Mouse (Mus musculus) forebrain, embryonic 15.5 days (tissue): Measurements from ENCODE around the gene Cd164. TPM values are rescaled to one million over a fixed set of nuclear protein-coding genes. Genes with fewer than 3 reads are reported as not detected.

Experiments used
- ATAC-seq: fragments of 200-750 bp; cut with Nextera tagmentation; replicated peaks from 2 replicates; pipeline ENCODE4 v1.8.0; 2017; ENCODE audit warnings: mild to moderate bottlenecking, moderate TSS enrichment, moderate library complexity
- H3K27ac ChIP-seq: fragments of 300-500 bp; sonication (generic); replicated peaks from 2 replicates; pipeline ENCODE4 v1.5.1; 2015; ENCODE audit warnings: mild to moderate bottlenecking, inconsistent platforms
- H3K27me3 ChIP-seq: fragments of 300-500 bp; sonication (generic); 2 replicates; pipeline ENCODE4 v1.6.1; 2015; ENCODE audit warnings: inconsistent platforms
- H3K36me3 ChIP-seq: fragments of 300-500 bp; sonication (generic); 2 replicates; pipeline ENCODE4 v1.6.1; 2015; ENCODE audit warnings: mild to moderate bottlenecking, inconsistent platforms
- H3K4me1 ChIP-seq: fragments of 300-500 bp; sonication (generic); 2 replicates; pipeline ENCODE4 v1.6.1; 2015; ENCODE audit warnings: inconsistent platforms
- H3K4me2 ChIP-seq: fragments of 300-500 bp; sonication (generic); replicated peaks from 2 replicates; pipeline ENCODE4 v1.6.1; 2015; ENCODE audit warnings: mild to moderate bottlenecking, inconsistent platforms
- H3K4me3 ChIP-seq: fragments of 300-500 bp; sonication (generic); 2 replicates; pipeline ENCODE4 v1.5.1; 2015; ENCODE audit warnings: mild to moderate bottlenecking, inconsistent platforms
- H3K9ac ChIP-seq: fragments of 300-500 bp; sonication (generic); replicated peaks from 2 replicates; pipeline ENCODE4 v1.6.1; 2015; ENCODE audit warnings: mild to moderate bottlenecking, inconsistent platforms
- H3K9me3 ChIP-seq: fragments of 300-500 bp; sonication (generic); 2 replicates; pipeline ENCODE4 v1.6.1; 2016; ENCODE audit warnings: inconsistent platforms
- WGBS: fragments of 180-500 bp; shearing (Covaris S2); methylation state at CpG from one replicate; pipeline ENCODE4 v1.1.7; 2015; ENCODE audit warnings: mixed read lengths; 5-methylcytosine and 5-hydroxymethylcytosine counted together
- polyA plus RNA-seq: library from polyadenylated mRNA; unstranded; fragments of >200 nt; fragmentation: Nextera tagmentation; extraction: Ambion mirVana; gene quantifications from 2 replicates; pipeline ENCODE4 v1.2.1, GENCODE M21; 2015

The Cd164 gene
- polyA plus RNA-seq, 1 experiment from 2014 or later = 69.0 TPM

DNA sequence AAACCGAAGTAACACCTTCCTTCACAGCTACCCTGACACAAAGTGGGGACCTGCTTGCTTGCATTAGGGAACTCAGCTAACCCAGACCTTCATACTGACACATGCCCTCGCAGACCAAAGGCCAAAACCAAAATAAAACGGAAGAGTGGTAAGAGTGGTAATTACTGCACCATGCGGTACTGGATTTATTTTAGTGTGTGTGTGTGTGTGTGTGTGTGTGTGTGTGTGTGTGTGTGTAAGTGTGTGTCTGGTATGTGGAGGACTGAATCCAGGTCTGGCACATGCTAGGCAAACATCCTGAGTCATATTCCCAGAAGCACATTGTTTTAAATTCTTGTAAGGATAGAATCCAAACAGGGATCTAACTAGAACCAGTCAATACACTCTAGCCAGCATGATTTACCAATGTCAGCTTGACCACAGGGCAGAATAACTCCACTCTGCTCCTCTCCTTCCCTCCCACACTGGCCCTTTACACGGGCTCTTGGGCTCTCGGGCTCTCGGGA lies 57.2 kb downstream of the Cd164 start:
- ATAC-seq = no peak
- no peak overlapping the region for H3K4me2 ChIP-seq
- no peak overlapping the region for H3K4me3 ChIP-seq
- no peaks in the 10 kb centered on the region for H3K9me3 ChIP-seq
- H3K36me3 ChIP-seq = no peaks in the 10 kb centered on the region
- no peak overlapping the region for H3K9ac ChIP-seq
- H3K4me1 ChIP-seq = no peaks in the 10 kb centered on the region
- no peaks in the 10 kb centered on the region for H3K27me3 ChIP-seq
- WGBS = 88% methylated on average over 7 of the region's 7 CpGs
- no peak overlapping the region for H3K27ac ChIP-seq

- Histone ChIP-seq H3K4me1 (no peaks in the 10 kb centered on the region), H3K9ac (no peak overlapping the region), H3K27me3 (no peaks in the 10 kb centered on the region), H3K4me3 (no peak overlapping the region), H3K9me3 (no peaks in the 10 kb centered on the region), H3K36me3 (no peaks in the 10 kb centered on the region), H3K4me2 (no peak overlapping the region), H3K27ac (no peak overlapping the region)
- ATAC-seq = no peak
- 84% methylated on average over 1 of the region's 1 CpGs for WGBS
Observed at GRCm38 (mm10) chr10:41578541-41578940, 59.3 kb downstream of the Cd164 start.

DNA sequence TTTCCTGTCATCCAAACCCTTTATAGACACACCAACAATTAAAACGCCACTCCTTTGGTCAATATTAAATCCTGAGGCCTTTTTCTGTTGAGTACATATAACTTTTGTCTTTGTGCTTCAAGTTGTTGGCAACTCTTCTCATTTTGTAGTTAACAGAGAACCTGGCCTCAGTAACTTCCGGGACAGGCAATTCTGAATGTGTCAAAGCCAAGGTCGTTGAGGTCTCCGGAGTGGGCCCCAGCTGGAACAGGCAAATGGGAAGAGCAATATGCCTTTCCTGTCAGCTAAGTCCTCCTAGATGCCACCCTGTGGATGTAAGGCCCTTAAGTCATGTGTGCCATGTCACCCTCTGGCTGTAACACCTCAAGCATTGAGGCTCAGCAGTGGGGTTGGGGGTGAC lies 61.2 kb downstream of the Cd164 start:
- Histone ChIP-seq H3K27ac (no peak overlapping the region), H3K4me1 (no peaks in the 10 kb centered on the region), H3K4me3 (no peak overlapping the region), H3K4me2 (no peak overlapping the region), H3K9ac (no peak overlapping the region), H3K9me3 (no peaks in the 10 kb centered on the region), H3K27me3 (no peaks in the 10 kb centered on the region), H3K36me3 (no peaks in the 10 kb centered on the region)
- no peak for ATAC-seq
- WGBS = 84% methylated on average over 4 of the region's 4 CpGs

Other genes starting within 250 kb of the Cd164 start
- gene Fig4, start 216.2 kb upstream of the Cd164 start, polyA plus RNA-seq = 31.1 and 33.5 TPM in 2 replicates
- gene Ak9, start 215.4 kb upstream of the Cd164 start, polyA plus RNA-seq = 0.14 and 0.20 TPM in 2 replicates
- gene Zbtb24, start 69.0 kb upstream of the Cd164 start, polyA plus RNA-seq = 20.7 and 22.0 TPM in 2 replicates
- 39.9 and 42.0 TPM in 2 replicates for gene Mical1, start 43.1 kb upstream of the Cd164 start, polyA plus RNA-seq
- 36.6 and 38.2 TPM in 2 replicates for gene Smpd2, start 29.0 kb upstream of the Cd164 start, polyA plus RNA-seq
- 1.5 and 3.3 TPM in 2 replicates for gene Ppil6, start 29.0 kb upstream of the Cd164 start, polyA plus RNA-seq
- gene Ccdc162, start 197.2 kb downstream of the Cd164 start, polyA plus RNA-seq = 0.26 and 0.46 TPM in 2 replicates